Mouse (Mus musculus): ENCODE results near the gene Hist2h2bb.

DNA sequence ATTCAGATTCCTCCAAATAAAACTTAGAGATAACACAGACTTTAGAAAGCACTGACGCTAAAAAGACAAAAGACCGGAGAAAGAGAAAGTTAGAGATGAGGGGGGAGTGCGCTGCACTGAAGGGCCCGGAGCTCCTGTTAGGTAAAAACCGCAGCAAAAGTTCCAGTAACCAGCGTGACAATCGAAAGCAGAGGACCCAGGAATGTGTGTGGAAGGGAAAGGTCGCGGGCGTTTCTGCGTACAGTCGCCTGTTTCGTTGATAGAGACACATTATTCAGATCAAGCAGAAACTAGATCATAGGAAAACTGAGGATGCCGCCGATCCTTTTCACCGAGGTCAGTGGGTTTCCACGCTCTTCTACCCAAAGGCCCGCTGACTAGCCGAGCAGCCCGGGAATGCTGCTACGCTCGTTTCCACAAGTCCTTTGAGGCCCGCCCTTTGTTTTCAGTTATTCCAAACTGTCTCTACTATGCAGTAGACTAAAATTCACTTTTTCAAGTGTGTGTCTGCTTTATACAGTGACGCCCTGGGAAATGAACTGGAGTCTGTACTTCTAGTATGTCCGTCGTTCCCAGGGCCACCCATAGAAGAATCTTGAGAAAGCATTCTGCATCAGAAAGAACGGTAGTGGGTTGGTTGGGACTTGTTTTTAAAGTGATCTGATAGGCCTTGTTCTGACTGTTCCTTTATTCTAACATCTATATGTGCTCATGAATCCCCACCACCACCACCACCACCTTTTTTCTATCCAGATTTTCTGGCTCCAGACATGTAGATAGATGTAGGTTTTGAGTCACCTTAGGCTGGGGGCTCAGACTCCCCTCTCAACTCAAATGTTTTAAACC, 5.8 kb upstream of the Hist2h2bb start:
- TF ChIP-seq CTCF (IDR thresholded peaks at IDR 0.05; ENCODE audit: borderline replicate concordance, insufficient read depth, low read length) (no peak), POLR2A (IDR thresholded peaks at IDR 0.05; ENCODE audit: low read depth, low read length) (peak; percentile 46)
